Mouse (Mus musculus): ENCODE measurements around the gene Gdf3.
A peak's percentile ranks its signal among the peaks of the same experiment; 100 is the strongest.

- no peak for TF ChIP-seq CHD2 (IDR thresholded peaks at IDR 0.05; ENCODE audit: low read depth, low read length)
- TF ChIP-seq ZNF384 (IDR thresholded peaks at IDR 0.05; ENCODE audit: low read depth, low read length), result no peak
- peak; percentile 69; the same call in 1 of the 2 replicates for TF ChIP-seq ZC3H11A (IDR thresholded peaks at IDR 0.05; ENCODE audit: borderline replicate concordance, low read depth, low read length)
- no peak for TF ChIP-seq HCFC1 (IDR thresholded peaks at IDR 0.05; ENCODE audit: borderline replicate concordance, insufficient read depth, low read length)
These were observed 4.2 kb upstream of the Gdf3 start for GRCm38 (mm10) chr6:122614047-122614446.

Data from ES-E14 (cell line).